Mouse (Mus musculus): ENCODE results near the gene Wnt5a. TPM values are rescaled to one million over a fixed set of nuclear protein-coding genes. Genes with fewer than 3 reads are reported as not detected.
A peak's percentile ranks its signal among the peaks of the same experiment; 100 is the strongest.

Wnt5a gene
- polyA plus RNA-seq, 1 experiment, result 1.1 TPM

GRCm38 (mm10) chr14:28505051-28505585 lies 568 bp downstream of the Wnt5a start:
- no peaks in the 10 kb centered on the region for H3K36me3 ChIP-seq (ENCODE audit: control insufficient read depth, insufficient read depth, low read length)
- H3K27ac ChIP-seq (ENCODE audit: control insufficient read depth, insufficient read depth, low read depth, low read length), result peak overlapping the region; percentile 61
- peaks cover 3% of the 10 kb centered on the region; the same call in 1 of the 2 replicates for H3K27me3 ChIP-seq (ENCODE audit: control insufficient read depth, insufficient read depth, low read length)
- no peak for TF ChIP-seq CTCF (IDR thresholded peaks at IDR 0.05; ENCODE audit: control insufficient read depth, insufficient read depth, insufficient replicate concordance, low read depth, low read length)
- no peak for TF ChIP-seq POLR2A (IDR thresholded peaks at IDR 0.05; ENCODE audit: control insufficient read depth, low read depth, low read length)
- peak overlapping the region; percentile 63 for H3K4me3 ChIP-seq (ENCODE audit: control insufficient read depth, low read depth, low read length)
- H3K4me1 ChIP-seq (ENCODE audit: control insufficient read depth, insufficient read depth, low read length), result peaks cover 3% of the 10 kb centered on the region; the same call in 1 of the 2 replicates

GRCm38 (mm10) chr14:28505586-28506375 lies 1.2 kb downstream of the Wnt5a start:
- peaks cover 3% of the 10 kb centered on the region; the same call in 1 of the 2 replicates for H3K27me3 ChIP-seq (ENCODE audit: control insufficient read depth, insufficient read depth, low read length)
- H3K27ac ChIP-seq (ENCODE audit: control insufficient read depth, insufficient read depth, low read depth, low read length), result peak overlapping the region; percentile 46; the same call in 1 of the 2 replicates

GRCm38 (mm10) chr14:28506376-28506831 lies 1.9 kb downstream of the Wnt5a start:
- no peaks in the 10 kb centered on the region for H3K36me3 ChIP-seq (ENCODE audit: control insufficient read depth, insufficient read depth, low read length)
- H3K27ac ChIP-seq (ENCODE audit: control insufficient read depth, insufficient read depth, low read depth, low read length), result peak overlapping the region; percentile 46; the same call in 1 of the 2 replicates
- H3K27me3 ChIP-seq (ENCODE audit: control insufficient read depth, insufficient read depth, low read length), result peaks cover 3% of the 10 kb centered on the region; the same call in 1 of the 2 replicates
- TF ChIP-seq POLR2A (IDR thresholded peaks at IDR 0.05; ENCODE audit: control insufficient read depth, low read depth, low read length), result no peak
- no peak for TF ChIP-seq CTCF (IDR thresholded peaks at IDR 0.05; ENCODE audit: control insufficient read depth, insufficient read depth, insufficient replicate concordance, low read depth, low read length)
- peak overlapping the region; percentile 63 for H3K4me3 ChIP-seq (ENCODE audit: control insufficient read depth, low read depth, low read length)
- H3K4me1 ChIP-seq (ENCODE audit: control insufficient read depth, insufficient read depth, low read length), result peaks cover 5% of the 10 kb centered on the region

More at GRCm38 (mm10) chr14:28505586-28506375, 1.2 kb downstream of the Wnt5a start:
- peak overlapping the region; percentile 63 for H3K4me3 ChIP-seq (ENCODE audit: control insufficient read depth, low read depth, low read length)
- H3K4me1 ChIP-seq (ENCODE audit: control insufficient read depth, insufficient read depth, low read length), result peaks cover 3% of the 10 kb centered on the region; the same call in 1 of the 2 replicates
- H3K36me3 ChIP-seq (ENCODE audit: control insufficient read depth, insufficient read depth, low read length), result no peaks in the 10 kb centered on the region
- TF ChIP-seq CTCF (IDR thresholded peaks at IDR 0.05; ENCODE audit: control insufficient read depth, insufficient read depth, insufficient replicate concordance, low read depth, low read length), result no peak

GRCm38 (mm10) chr14:28507011-28507410 lies 2.5 kb downstream of the Wnt5a start:
- Histone ChIP-seq H3K4me1 (ENCODE audit: control insufficient read depth, insufficient read depth, low read length) (peaks cover 5% of the 10 kb centered on the region), H3K27ac (ENCODE audit: control insufficient read depth, insufficient read depth, low read depth, low read length) (no peak overlapping the region), H3K4me3 (ENCODE audit: control insufficient read depth, low read depth, low read length) (peak overlapping the region; percentile 59), H3K36me3 (ENCODE audit: control insufficient read depth, insufficient read depth, low read length) (no peaks in the 10 kb centered on the region), H3K27me3 (ENCODE audit: control insufficient read depth, insufficient read depth, low read length) (peaks cover 3% of the 10 kb centered on the region; the same call in 1 of the 2 replicates)
- no peak for TF ChIP-seq CTCF (IDR thresholded peaks at IDR 0.05; ENCODE audit: control insufficient read depth, insufficient read depth, insufficient replicate concordance, low read depth, low read length)

GRCm38 (mm10) chr14:28507471-28507870 lies 2.9 kb downstream of the Wnt5a start:
- Histone ChIP-seq H3K4me3 (ENCODE audit: control insufficient read depth, low read depth, low read length) (peak overlapping the region; percentile 59), H3K36me3 (ENCODE audit: control insufficient read depth, insufficient read depth, low read length) (no peaks in the 10 kb centered on the region), H3K27ac (ENCODE audit: control insufficient read depth, insufficient read depth, low read depth, low read length) (no peak overlapping the region), H3K4me1 (ENCODE audit: control insufficient read depth, insufficient read depth, low read length) (peaks cover 5% of the 10 kb centered on the region), H3K27me3 (ENCODE audit: control insufficient read depth, insufficient read depth, low read length) (peaks cover 3% of the 10 kb centered on the region; the same call in 1 of the 2 replicates)
- TF ChIP-seq POLR2A (IDR thresholded peaks at IDR 0.05; ENCODE audit: control insufficient read depth, low read depth, low read length) (no peak), CTCF (IDR thresholded peaks at IDR 0.05; ENCODE audit: control insufficient read depth, insufficient read depth, insufficient replicate concordance, low read depth, low read length) (peak; percentile 55; the same call in 1 of the 2 replicates)

- H3K27me3 ChIP-seq (ENCODE audit: control insufficient read depth, insufficient read depth, low read length), result peaks cover 3% of the 10 kb centered on the region; the same call in 1 of the 2 replicates
- no peaks in the 10 kb centered on the region for H3K36me3 ChIP-seq (ENCODE audit: control insufficient read depth, insufficient read depth, low read length)
- peaks cover 5% of the 10 kb centered on the region for H3K4me1 ChIP-seq (ENCODE audit: control insufficient read depth, insufficient read depth, low read length)
- H3K27ac ChIP-seq (ENCODE audit: control insufficient read depth, insufficient read depth, low read depth, low read length), result no peak overlapping the region
- TF ChIP-seq CTCF (IDR thresholded peaks at IDR 0.05; ENCODE audit: control insufficient read depth, insufficient read depth, insufficient replicate concordance, low read depth, low read length) (no peak), POLR2A (IDR thresholded peaks at IDR 0.05; ENCODE audit: control insufficient read depth, low read depth, low read length) (no peak)
- H3K4me3 ChIP-seq (ENCODE audit: control insufficient read depth, low read depth, low read length), result no peak overlapping the region
Observed at GRCm38 (mm10) chr14:28508288-28509258, 4.0 kb downstream of the Wnt5a start.

Data from testis, adult 2 months (tissue).